Mouse (Mus musculus) kidney, embryonic 14.5 days (tissue): Measurements from ENCODE around the gene Tagap. TPM values are rescaled to one million over a fixed set of nuclear protein-coding genes. Genes with fewer than 3 reads are reported as not detected.

ENCODE experiments used
- ATAC-seq: fragments of 200-750 bp; cut with Nextera tagmentation; 2 replicates; pipeline ENCODE4 v1.8.0; 2017; ENCODE audit warnings: moderate number of reproducible peaks, mild to moderate bottlenecking, moderate TSS enrichment, moderate library complexity; ENCODE audit not compliant: low FRiP score, low TSS enrichment
- H3K27ac ChIP-seq: fragments of 300-500 bp; sonication (generic); 2 replicates; pipeline ENCODE4 v1.5.1; 2014; ENCODE audit warnings: low read depth, mild to moderate bottlenecking, low read length, moderate library complexity, mixed read lengths
- H3K27me3 ChIP-seq: fragments of 300-500 bp; sonication (generic); 2 replicates; pipeline ENCODE4 v1.6.1; 2014; ENCODE audit warnings: mild to moderate bottlenecking, low read length; ENCODE audit not compliant: control insufficient read depth, insufficient read depth
- H3K36me3 ChIP-seq: fragments of 300-500 bp; sonication (generic); 2 replicates; pipeline ENCODE4 v1.6.1; 2014; ENCODE audit warnings: low read length, mixed read lengths; ENCODE audit not compliant: control insufficient read depth, insufficient read depth
- H3K4me1 ChIP-seq: fragments of 300-500 bp; sonication (generic); 2 replicates; pipeline ENCODE4 v1.6.1; 2014; ENCODE audit warnings: low read length, mixed read lengths; ENCODE audit not compliant: control insufficient read depth, insufficient read depth
- H3K4me2 ChIP-seq: fragments of 300-500 bp; sonication (generic); replicated peaks from 2 replicates; pipeline ENCODE4 v1.6.1; 2014; ENCODE audit warnings: low read depth, mild to moderate bottlenecking, low read length
- H3K4me3 ChIP-seq: fragments of 300-500 bp; sonication (generic); 2 replicates; pipeline ENCODE4 v1.5.1; 2014; ENCODE audit warnings: mild to moderate bottlenecking, low read length
- H3K9ac ChIP-seq: fragments of 300-500 bp; sonication (generic); 2 replicates; pipeline ENCODE4 v1.6.1; 2014; ENCODE audit warnings: low read depth, mild to moderate bottlenecking, low read length, moderate library complexity
- H3K9me3 ChIP-seq: fragments of 300-500 bp; sonication (generic); 2 replicates; pipeline ENCODE4 v1.6.1; 2016; ENCODE audit warnings: low read length; ENCODE audit not compliant: control insufficient read depth
- WGBS: fragments of 180-500 bp; shearing (Covaris S2); extraction: QIAGEN DNeasy Blood & Tissue Kit; methylation state at CpG from one replicate; pipeline ENCODE4 v1.1.7; 2014; 5-methylcytosine and 5-hydroxymethylcytosine counted together
- polyA plus RNA-seq: library from polyadenylated mRNA; unstranded; fragments of >200 nt; fragmentation: Nextera tagmentation; extraction: Ambion mirVana; gene quantifications from 2 replicates; pipeline ENCODE4 v1.2.1, GENCODE M21; 2014

The Tagap gene
- polyA plus RNA-seq: 0.66 and 0.93 TPM in 2 replicates

DNA sequence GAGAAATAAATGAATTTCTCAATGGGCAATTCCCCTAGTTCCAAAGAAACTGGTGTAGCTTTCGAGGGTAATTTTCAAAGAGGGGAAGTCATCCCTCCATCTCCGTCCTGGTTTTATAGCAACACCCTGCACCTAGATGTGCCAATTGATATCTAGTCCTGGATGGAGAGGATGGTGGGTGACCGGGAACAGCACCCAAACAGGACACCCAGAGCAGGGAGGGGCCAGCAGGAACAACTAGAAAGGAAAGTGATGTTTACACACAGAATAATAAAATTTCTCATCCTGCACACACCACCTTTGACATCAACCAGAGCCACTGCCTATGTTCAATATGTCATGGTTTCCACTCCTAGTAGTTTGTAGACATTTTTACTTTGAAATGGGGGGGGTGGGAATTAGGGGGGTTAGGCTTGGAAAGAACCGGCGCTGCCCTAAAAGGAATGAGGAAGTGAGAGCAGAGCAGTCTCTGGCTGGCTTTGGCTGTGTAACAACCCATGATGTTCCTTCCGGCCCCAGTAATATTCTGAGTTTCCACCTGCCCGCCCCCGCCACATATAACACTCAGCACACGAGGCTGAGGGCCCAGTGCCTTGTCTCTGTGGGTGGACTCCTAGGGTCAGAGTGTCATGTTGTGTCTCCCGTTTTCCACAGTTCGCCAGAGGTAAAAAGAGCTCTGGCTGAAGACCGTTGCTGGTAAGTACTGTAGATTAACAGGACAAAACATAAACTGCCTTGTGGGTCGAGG is at the start of gene Tagap:
Gene Tagap, plus strand, starts transcription at position 588 of the 748 bp plus-strand sequence.
- Histone ChIP-seq H3K4me1 (peaks cover 9% of the 10 kb centered on the region; the same call in 1 of the 2 replicates), H3K9me3 (no peaks in the 10 kb centered on the region), H3K4me2 (no peak within 1 kb of the TSS; the same call in 1 of the 2 replicates), H3K27ac (no peak within 1 kb of the TSS), H3K36me3 (no peaks in the 10 kb centered on the region), H3K9ac (no peak within 1 kb of the TSS), H3K27me3 (no peaks in the 10 kb centered on the region), H3K4me3 (no peak within 1 kb of the TSS)
- 37% methylated on average over 13 of the region's 13 CpGs for WGBS
- ATAC-seq: peak; percentile 59; the same call in 1 of the 2 replicates

GRCm38 (mm10) chr17:7876541-7876940 is 49.3 kb upstream of the Tagap start:
- no peak overlapping the region for H3K27ac ChIP-seq
- WGBS: 80% methylated on average over 13 of the region's 13 CpGs
- H3K4me3 ChIP-seq: no peak overlapping the region
- H3K27me3 ChIP-seq: no peaks in the 10 kb centered on the region
- H3K4me1 ChIP-seq: peaks cover 12% of the 10 kb centered on the region; the same call in 1 of the 2 replicates
- H3K9me3 ChIP-seq: no peaks in the 10 kb centered on the region
- ATAC-seq: no peak
- peak overlapping the region; percentile 15; the same call in 1 of the 2 replicates for H3K4me2 ChIP-seq
- no peak overlapping the region for H3K9ac ChIP-seq
- H3K36me3 ChIP-seq: no peaks in the 10 kb centered on the region

DNA sequence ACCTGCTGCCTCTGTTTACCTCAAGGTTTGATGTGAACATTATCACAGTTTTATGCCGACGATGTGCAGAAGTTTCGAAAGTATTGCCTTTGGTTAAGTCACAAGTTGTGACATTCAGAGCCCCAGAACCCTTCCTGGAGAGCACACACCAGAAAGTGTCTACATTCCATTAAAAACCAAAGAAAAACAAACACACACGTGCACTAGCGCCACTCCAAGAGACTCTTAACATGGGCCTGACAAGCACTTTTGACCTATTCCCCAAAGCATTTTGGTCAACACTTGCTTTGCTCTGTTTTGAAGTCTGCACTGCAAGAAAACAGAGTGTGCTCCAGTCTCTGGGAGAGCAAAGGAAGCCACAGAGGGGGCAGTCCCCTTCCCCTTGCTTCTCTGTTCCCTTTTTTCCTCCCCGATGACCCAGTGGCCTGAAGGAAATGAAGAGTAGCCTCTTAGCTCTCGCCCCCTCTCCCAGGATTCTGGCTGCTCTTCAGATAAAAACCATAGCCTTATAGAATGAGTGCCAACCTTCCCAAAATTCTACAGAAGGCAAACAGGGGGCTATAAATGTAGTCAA is 48.5 kb upstream of the Tagap start:
- H3K9ac ChIP-seq: no peak overlapping the region
- no peaks in the 10 kb centered on the region for H3K27me3 ChIP-seq
- no peaks in the 10 kb centered on the region for H3K36me3 ChIP-seq
- H3K4me1 ChIP-seq: peaks cover 12% of the 10 kb centered on the region; the same call in 1 of the 2 replicates
- no peak overlapping the region for H3K4me3 ChIP-seq
- no peak overlapping the region for H3K27ac ChIP-seq
- no peak for ATAC-seq
- WGBS: 46% methylated on average over 7 of the region's 7 CpGs
- no peaks in the 10 kb centered on the region for H3K9me3 ChIP-seq
- no peak overlapping the region for H3K4me2 ChIP-seq

DNA sequence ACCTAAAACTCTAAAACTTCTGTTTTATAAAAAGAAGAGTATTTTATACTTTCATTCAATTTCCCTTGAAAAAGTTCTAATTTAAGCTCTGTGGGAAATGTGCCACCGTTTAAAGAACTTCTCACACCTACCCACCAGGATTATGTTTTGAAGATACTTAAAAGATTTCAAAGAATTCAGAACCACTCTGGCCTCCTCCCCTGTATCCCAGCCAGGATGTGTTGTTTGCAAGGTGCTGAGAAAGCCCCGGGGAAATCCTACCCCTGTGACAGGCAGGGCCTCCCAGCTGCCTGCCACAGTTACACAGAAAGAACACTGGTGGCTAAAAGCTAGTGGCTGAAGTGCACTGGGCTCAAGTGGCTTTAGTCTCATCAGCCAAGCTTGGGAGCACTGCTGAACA is 47.9 kb upstream of the Tagap start:
- no peaks in the 10 kb centered on the region for H3K27me3 ChIP-seq
- H3K4me2 ChIP-seq: no peak overlapping the region
- H3K9me3 ChIP-seq: no peaks in the 10 kb centered on the region
- no peak overlapping the region for H3K4me3 ChIP-seq
- peaks cover 12% of the 10 kb centered on the region; the same call in 1 of the 2 replicates for H3K4me1 ChIP-seq
- H3K36me3 ChIP-seq: no peaks in the 10 kb centered on the region
- no peak overlapping the region for H3K9ac ChIP-seq
- 41% methylated on average over 2 of the region's 2 CpGs for WGBS
- no peak for ATAC-seq
- H3K27ac ChIP-seq: no peak overlapping the region

DNA sequence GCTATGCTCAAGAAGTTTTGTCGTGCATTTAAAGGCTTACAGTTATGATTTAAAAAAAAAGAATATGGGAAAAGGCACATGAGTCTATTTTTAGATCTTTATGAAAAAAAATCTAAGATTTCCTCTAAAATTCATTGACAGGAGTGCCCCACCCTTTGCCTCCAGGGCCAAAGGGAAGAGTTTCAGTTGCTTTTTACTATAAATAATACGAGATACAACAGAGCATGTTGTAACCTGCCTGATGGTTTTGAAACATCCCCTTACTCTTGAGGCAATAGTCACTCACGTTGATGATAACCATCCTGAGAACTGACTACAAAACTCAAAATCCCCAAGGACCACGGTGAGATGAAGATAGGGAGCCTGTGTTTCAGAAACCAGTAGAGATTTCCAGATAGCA is 46.3 kb upstream of the Tagap start:
- no peak overlapping the region for H3K4me2 ChIP-seq
- no peaks in the 10 kb centered on the region for H3K36me3 ChIP-seq
- H3K9ac ChIP-seq: no peak overlapping the region
- H3K4me1 ChIP-seq: peaks cover 12% of the 10 kb centered on the region; the same call in 1 of the 2 replicates
- no peaks in the 10 kb centered on the region for H3K9me3 ChIP-seq
- H3K27me3 ChIP-seq: no peaks in the 10 kb centered on the region
- ATAC-seq: no peak
- no peak overlapping the region for H3K27ac ChIP-seq
- H3K4me3 ChIP-seq: no peak overlapping the region
- 89% methylated on average over 4 of the region's 4 CpGs for WGBS

DNA sequence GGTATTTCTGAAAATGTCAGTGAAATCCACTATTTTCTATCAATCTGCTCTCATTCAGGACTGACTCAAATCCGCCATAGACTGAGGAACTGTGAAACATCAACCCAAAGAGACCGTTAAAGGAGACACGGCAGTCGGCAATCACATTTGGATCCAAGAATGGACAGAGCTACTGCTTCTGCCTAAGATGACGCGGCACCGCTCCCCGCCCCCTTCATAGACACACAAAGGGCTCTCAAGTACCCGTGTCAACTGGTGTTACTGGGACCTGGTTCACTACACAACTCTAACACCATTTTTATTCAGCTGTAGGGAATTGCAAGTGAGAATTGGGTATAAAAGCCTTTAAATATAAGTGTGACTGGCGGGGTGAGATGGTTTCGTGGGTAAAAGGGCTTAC is 42.7 kb upstream of the Tagap start:
- WGBS: 91% methylated on average over 11 of the region's 11 CpGs
- no peak for ATAC-seq
- no peaks in the 10 kb centered on the region for H3K4me1 ChIP-seq
- no peak overlapping the region for H3K9ac ChIP-seq
- no peak overlapping the region for H3K4me2 ChIP-seq
- H3K27ac ChIP-seq: no peak overlapping the region
- no peak overlapping the region for H3K4me3 ChIP-seq
- H3K9me3 ChIP-seq: no peaks in the 10 kb centered on the region
- H3K36me3 ChIP-seq: no peaks in the 10 kb centered on the region
- no peaks in the 10 kb centered on the region for H3K27me3 ChIP-seq

- ATAC-seq: no peak
- WGBS: 81% methylated on average over 10 of the region's 10 CpGs
Observed at GRCm38 (mm10) chr17:7884606-7885005, 41.2 kb upstream of the Tagap start.

DNA sequence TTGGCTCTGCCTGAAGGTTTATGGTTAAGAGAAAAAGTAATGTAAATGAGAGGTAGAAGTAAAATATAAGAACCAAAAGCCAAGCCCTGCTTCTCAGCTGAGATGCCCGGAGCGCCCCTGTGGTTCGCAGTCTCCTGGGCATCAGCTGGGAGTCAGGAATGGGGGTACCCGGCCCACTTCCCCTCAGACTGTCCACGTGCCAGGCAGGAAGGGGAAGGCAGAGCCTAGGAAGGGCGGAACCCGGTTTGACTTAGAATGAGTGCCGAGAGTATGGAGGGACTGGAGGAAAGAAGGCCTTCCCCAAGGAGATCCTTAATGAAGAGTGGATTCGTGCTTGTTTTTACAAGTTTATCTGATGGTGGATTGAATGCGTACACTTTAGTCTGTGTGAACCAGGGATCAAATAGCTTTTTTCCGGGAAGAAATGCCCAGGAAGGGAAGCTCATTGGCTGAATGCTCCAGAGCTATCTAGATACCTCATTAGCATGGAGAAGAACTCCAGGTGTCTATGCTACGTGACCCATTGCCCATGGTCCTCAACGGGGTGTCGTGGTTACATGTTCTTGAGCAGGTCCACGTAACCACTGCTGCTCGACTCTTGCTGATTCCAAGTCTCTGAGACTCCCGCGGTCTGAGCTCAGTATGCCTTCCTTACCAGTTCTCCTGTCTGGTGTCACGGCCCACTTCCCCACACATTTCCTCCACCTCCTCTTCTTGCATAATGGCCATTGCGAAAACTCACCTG is 38.6 kb upstream of the Tagap start:
- Histone ChIP-seq H3K9ac (no peak overlapping the region), H3K4me3 (no peak overlapping the region), H3K4me2 (no peak overlapping the region), H3K27me3 (no peaks in the 10 kb centered on the region), H3K9me3 (no peaks in the 10 kb centered on the region), H3K36me3 (no peaks in the 10 kb centered on the region), H3K4me1 (no peaks in the 10 kb centered on the region), H3K27ac (no peak overlapping the region)
- ATAC-seq: no peak
- 89% methylated on average over 20 of the region's 20 CpGs for WGBS

More at GRCm38 (mm10) chr17:7884606-7885005, 41.2 kb upstream of the Tagap start:
- Histone ChIP-seq H3K9ac (no peak overlapping the region), H3K27me3 (no peaks in the 10 kb centered on the region), H3K4me3 (no peak overlapping the region), H3K9me3 (no peaks in the 10 kb centered on the region), H3K4me1 (no peaks in the 10 kb centered on the region), H3K36me3 (no peaks in the 10 kb centered on the region), H3K4me2 (no peak overlapping the region), H3K27ac (no peak overlapping the region)
